Mouse (Mus musculus): ENCODE measurements around the gene Olfr340.
"Not testable (repeated sequence)": the region's sequence is repeated elsewhere in the genome, so short reads cannot be mapped to it uniquely, and the experiment has no call there.

Gene Olfr340

DNA sequence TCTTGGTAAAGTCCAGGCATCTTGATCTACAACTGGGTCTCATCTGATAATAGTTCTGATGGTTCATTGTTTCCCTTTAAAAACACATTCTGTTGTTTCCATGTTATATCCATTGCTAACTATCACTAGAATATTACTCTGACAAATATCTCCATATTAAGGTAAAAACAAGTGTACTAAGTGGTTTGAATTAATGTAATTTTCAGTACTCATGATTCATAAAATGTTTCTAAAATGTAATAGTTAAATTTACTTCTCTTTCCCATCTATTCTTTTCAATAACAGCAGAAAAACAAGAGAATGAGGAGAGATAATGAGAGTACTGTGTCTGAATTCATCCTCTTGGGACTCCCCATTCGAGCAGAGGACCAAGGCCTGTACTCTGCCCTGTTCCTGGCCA, at the start of gene Olfr340:
TSS of gene Olfr340 (plus strand) at position 301 of the 400 bp plus-strand sequence.
- DNase-seq = no peak

DNA sequence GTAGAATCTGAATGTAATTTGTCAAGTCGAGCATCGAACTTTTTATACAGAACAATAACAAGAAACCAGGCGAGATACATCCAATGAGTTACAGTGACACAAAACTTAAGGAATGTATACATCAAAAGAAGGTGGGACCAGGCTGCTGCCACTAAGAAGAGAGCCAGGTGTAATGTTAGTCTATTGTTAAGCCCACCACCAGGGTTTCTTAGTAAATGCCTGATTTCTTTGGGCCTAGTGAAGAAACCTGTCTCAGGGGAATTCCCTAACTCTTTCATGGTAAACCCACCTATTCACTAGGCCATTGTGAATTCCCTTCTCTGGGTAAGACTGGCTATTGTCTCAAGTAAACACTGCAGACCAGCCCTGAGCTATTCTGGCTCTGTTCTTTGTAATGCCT, 37.2 kb upstream of the Olfr340 start:
- DNase-seq = not testable (repeated sequence)

DNA sequence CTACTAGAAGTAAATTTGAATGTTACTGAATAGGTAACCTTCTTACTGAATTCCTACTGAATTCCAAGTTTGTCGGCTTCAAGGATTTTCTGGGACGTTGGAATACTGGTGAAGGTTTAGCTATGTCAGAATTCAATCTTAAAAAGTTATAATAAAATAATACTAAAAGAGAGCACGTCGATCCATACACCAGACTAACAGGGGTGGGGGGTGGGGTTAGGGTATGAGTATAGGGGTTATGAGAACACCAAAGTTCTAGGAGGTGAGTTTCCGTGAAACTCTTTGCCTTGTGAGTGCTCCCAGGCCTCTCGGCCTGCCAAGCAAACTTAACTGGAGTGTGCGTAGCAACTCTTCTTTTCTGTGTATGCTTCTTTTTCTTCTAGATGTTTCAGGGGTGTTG, 36.8 kb upstream of the Olfr340 start:
- DNase-seq = not testable (repeated sequence)

DNA sequence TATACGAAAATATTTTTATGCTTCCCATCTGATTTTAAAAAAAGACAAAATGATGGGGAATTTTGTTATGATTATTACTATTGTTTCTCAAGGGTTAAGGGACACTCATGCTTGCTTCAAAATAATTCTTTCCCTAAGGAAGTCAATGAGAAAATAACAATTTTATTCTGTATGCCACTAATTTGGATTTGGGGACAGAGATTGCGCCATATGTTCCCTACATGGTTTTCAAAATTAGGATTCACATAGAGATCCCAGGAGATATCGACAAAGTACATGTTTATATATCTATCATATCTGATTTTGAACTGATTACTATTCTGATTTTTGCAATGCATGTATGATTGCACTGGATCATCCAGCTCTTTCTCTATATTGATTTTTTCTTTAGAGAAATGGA, 33.7 kb upstream of the Olfr340 start, which contains the start of gene Olfr339:
TSS of gene Olfr339 (plus strand) at position 301 of the 400 bp plus-strand sequence.
- no peak for DNase-seq

DNA sequence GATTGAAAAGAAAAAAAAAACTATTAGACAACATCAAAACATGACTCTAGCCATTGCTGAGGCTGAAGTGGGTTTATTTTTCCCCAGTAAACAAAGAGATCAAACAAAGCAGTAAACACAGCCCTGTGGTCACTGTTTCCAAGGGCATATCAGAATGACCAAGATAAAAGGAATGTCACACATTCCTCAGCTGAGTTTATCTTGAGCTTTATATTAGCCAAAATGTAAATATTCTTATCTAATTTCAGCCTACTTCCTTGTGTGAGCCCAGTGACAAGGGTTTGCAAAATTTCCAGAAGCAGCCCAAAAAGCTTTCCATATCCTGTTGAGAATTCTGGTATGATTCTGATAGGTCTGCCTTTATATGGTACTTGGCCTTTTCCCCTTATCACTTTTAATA, 21.2 kb downstream of the Olfr340 start:
- no peak for DNase-seq

DNA sequence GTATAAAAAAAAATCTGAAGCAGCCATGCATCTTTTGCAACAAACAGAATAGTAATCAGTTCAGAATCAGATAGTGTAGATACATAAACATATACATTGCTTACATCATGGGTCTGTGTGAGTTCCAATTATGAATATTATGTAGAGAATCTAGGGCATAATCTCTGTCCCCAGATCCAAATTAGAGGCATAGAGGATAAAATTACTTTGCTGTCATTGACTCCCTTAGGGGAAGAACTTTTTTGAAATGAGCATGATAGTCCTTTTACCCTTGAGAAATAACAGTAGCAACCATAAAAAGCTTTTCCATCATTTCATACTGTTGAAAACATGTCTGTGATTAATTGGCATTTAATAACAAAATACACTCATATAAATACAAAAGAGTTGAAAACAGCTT, 30.0 kb downstream of the Olfr340 start, which contains the start of gene Olfr341:
TSS of gene Olfr341 (minus strand) at position 101 of the 400 bp plus-strand sequence.
- DNase-seq = no peak

All from cerebellum, adult 9-11 months (tissue).